Mouse (Mus musculus): ENCODE data around the gene Tmem147.

The Tmem147 gene

DNA sequence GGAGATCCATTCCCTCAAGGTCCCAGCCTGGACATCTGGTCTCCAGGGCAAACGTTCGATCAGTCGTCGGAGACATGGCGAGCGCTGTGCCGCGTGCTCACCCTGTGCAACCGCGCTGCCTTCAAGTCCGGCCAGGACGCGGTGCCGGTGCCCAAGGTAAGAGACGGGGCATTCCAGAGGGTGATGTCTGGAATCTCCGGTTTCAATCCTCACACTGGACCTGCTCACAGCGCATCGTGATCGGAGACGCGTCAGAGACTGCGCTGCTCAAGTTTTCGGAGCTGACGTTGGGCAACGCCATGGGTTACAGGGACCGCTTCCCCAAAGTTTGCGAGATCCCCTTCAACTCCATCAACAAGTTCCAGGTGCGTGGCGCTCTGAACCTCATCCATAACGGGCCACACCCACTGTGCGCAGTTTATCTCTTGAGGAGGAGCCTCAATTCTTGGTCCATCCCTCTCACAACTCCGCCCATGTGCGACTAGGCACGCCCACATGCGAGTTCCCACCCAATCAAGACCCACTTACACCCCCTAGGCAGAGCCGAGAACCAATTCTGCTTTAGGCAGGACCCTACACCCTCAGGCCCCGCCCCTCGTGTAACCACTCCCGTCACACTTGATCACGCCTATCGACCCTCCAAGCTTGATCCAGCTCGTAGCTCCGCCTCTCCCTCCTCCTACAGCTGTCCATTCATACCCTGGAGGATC is 12.2 kb downstream of the Tmem147 start:
- H3K36me3 ChIP-seq (ENCODE audit: insufficient read depth, low read length) = no peaks in the 10 kb centered on the region
- peaks cover 68% of the 10 kb centered on the region for H3K27me3 ChIP-seq (ENCODE audit: insufficient read depth, low read length)
- TF ChIP-seq POU5F1 (IDR thresholded peaks at IDR 0.05; ENCODE audit: borderline replicate concordance, low read length) (no peak), CTCF (conservative IDR thresholded peaks at IDR 0.05; ENCODE audit: low read length) (no peak), NANOG (IDR thresholded peaks at IDR 0.05; ENCODE audit: borderline replicate concordance, low read length) (no peak)
- peaks cover 31% of the 10 kb centered on the region for H3K4me1 ChIP-seq (replicated peaks; ENCODE audit: low read depth, low read length)
- no peaks in the 10 kb centered on the region for H3K9me3 ChIP-seq (ENCODE audit: low read length)
- H3K4me3 ChIP-seq (replicated peaks; ENCODE audit: low read length) = peak overlapping the region; percentile 83

DNA sequence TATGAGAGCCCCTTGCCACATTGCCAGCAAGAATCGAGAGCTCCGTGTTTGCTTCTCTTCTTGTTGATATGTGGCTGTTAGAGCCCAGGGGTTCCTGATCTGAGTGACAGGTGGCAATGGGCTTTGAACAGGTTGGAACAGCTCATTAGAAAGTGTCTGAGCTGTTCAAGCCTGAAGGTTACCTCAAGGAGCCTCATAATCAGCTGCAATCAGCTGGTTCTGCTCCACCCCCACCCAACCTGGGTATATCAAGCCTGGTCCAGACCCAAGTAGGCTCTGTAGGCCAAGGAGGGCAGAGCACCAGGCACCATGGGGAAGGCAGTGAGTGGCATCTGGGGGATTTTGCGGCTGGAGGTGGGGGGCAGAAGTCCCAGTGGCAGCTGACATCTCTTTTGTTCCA is 17.4 kb downstream of the Tmem147 start, which contains the start of gene Atp4a:
Gene Atp4a (plus strand): TSS at position 268 of the 400 bp plus-strand sequence.
- Histone ChIP-seq H3K9me3 (ENCODE audit: low read length) (no peaks in the 10 kb centered on the region), H3K27me3 (ENCODE audit: insufficient read depth, low read length) (peaks cover 65% of the 10 kb centered on the region), H3K36me3 (ENCODE audit: insufficient read depth, low read length) (no peaks in the 10 kb centered on the region), H3K4me3 (replicated peaks; ENCODE audit: low read length) (no peak within 1 kb of the TSS), H3K4me1 (replicated peaks; ENCODE audit: low read depth, low read length) (peaks cover 24% of the 10 kb centered on the region)
- TF ChIP-seq NANOG (IDR thresholded peaks at IDR 0.05; ENCODE audit: borderline replicate concordance, low read length) (no peak), POU5F1 (IDR thresholded peaks at IDR 0.05; ENCODE audit: borderline replicate concordance, low read length) (no peak), CTCF (conservative IDR thresholded peaks at IDR 0.05; ENCODE audit: low read length) (no peak)

DNA sequence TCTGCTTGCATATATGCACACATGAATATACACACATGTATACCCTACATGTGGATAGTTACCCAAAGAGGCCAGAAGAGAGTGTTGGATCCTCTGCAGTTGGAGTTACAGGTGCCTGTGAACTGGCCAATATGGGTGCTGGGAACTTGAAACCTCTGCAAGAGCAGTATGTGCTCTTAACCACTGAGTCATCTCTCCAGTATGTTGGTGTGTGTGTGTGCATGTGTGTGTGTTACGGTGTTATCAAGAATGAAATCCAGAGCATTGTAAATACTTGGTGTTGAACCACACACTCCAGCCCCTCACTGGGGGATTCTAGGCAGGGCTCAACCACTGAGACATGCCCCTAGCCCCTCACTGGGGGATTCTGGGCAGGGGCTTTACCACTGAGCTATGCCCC is 21.9 kb downstream of the Tmem147 start:
- peaks cover 25% of the 10 kb centered on the region for H3K27me3 ChIP-seq (ENCODE audit: insufficient read depth, low read length)
- TF ChIP-seq CTCF (conservative IDR thresholded peaks at IDR 0.05; ENCODE audit: low read length) (no peak), POU5F1 (IDR thresholded peaks at IDR 0.05; ENCODE audit: borderline replicate concordance, low read length) (no peak), NANOG (IDR thresholded peaks at IDR 0.05; ENCODE audit: borderline replicate concordance, low read length) (no peak)
- no peaks in the 10 kb centered on the region for H3K36me3 ChIP-seq (ENCODE audit: insufficient read depth, low read length)
- H3K4me1 ChIP-seq (replicated peaks; ENCODE audit: low read depth, low read length) = peaks cover 5% of the 10 kb centered on the region; the same call in 1 of the 2 replicates
- H3K4me3 ChIP-seq (replicated peaks; ENCODE audit: low read length) = no peak overlapping the region
- H3K9me3 ChIP-seq (ENCODE audit: low read length) = no peaks in the 10 kb centered on the region

DNA sequence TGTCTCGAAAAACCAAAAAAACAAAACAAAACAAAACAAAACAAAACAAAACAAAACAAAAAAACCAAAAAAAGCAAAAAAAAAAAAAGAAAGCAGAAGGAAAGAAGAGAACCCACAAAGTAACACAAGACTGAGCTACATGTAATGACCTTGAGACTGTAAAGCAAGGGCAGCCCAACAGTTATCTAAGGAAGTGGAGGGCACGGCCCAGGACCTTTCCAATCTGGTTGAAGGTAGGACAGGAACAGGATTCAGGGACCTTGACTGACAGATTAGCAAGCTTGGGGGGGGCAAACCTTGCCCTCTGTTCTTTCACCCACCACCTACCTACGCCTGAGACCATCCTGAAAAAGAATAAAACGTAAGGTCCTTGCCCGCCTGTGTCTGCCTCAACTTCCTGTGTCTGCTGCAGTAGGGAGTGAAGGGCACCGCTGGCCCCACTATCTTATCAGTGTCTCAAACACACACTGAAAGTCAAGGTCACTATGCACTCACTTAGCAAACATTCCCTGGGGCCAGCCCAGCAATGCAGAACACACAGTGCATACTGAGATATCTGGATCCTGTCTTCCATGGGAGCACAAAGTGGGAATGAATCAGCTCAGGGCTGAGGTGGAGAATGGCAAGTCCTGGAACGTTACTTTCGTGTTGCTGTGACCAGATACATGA is 23.0 kb downstream of the Tmem147 start:
- Histone ChIP-seq H3K4me1 (replicated peaks; ENCODE audit: low read depth, low read length) (no peaks in the 10 kb centered on the region), H3K4me3 (replicated peaks; ENCODE audit: low read length) (no peak overlapping the region), H3K9me3 (ENCODE audit: low read length) (no peaks in the 10 kb centered on the region), H3K36me3 (ENCODE audit: insufficient read depth, low read length) (no peaks in the 10 kb centered on the region), H3K27me3 (ENCODE audit: insufficient read depth, low read length) (peaks cover 15% of the 10 kb centered on the region)
- TF ChIP-seq CTCF (conservative IDR thresholded peaks at IDR 0.05; ENCODE audit: low read length) = no peak
- no peak for TF ChIP-seq NANOG (IDR thresholded peaks at IDR 0.05; ENCODE audit: borderline replicate concordance, low read length)
- no peak for TF ChIP-seq POU5F1 (IDR thresholded peaks at IDR 0.05; ENCODE audit: borderline replicate concordance, low read length)

DNA sequence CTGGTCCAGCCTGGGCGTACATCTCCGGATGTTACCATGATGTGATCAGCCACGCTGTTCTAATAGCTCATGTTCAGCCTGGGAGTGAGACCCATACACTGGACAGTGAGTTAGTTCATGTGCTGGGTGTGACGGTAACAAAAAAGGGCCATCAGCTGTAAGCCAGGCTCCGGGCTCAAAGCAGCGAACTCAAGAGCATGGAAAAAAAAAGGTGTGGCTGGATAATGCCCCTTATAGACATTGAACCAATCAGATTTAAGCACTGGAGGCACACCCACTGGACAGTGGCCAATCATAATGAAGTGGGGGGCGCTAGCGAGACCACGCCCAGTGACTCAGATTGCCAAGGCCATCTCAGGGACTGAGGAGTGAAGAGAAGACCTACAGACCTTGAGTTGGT is 30.8 kb downstream of the Tmem147 start, which contains the start of gene 2200002J24Rik:
Gene 2200002J24Rik (plus strand): TSS at position 338 of the 400 bp plus-strand sequence.
- Histone ChIP-seq H3K4me3 (replicated peaks; ENCODE audit: low read length) (no peak within 1 kb of the TSS), H3K9me3 (ENCODE audit: low read length) (no peaks in the 10 kb centered on the region), H3K36me3 (ENCODE audit: insufficient read depth, low read length) (no peaks in the 10 kb centered on the region), H3K27me3 (ENCODE audit: insufficient read depth, low read length) (peaks cover 10% of the 10 kb centered on the region; the same call in 1 of the 2 replicates), H3K4me1 (replicated peaks; ENCODE audit: low read depth, low read length) (peaks cover 4% of the 10 kb centered on the region)
- TF ChIP-seq NANOG (IDR thresholded peaks at IDR 0.05; ENCODE audit: borderline replicate concordance, low read length) = no peak

DNA sequence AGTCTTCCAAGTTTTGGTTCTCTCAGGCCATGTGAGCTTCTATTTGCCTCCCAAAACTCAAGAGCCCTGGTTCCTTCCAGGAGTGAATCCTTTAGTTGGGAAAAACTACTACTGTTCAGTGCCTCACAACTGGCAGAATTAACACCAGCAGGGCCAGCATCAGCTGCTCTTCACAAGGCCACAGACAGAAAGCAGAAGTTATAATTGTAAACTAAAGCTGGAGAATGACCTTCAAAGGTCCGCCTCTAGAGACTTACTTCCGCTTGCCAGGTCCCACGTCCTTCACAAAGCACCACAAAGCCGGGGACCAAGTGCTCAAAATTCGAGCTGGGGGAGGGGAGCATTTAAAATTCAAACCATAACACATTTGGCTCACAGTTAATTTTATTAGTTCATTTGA is 31.2 kb downstream of the Tmem147 start:
- Histone ChIP-seq H3K4me1 (replicated peaks; ENCODE audit: low read depth, low read length) (peaks cover 4% of the 10 kb centered on the region), H3K4me3 (replicated peaks; ENCODE audit: low read length) (no peak overlapping the region), H3K9me3 (ENCODE audit: low read length) (no peaks in the 10 kb centered on the region), H3K27me3 (ENCODE audit: insufficient read depth, low read length) (peaks cover 10% of the 10 kb centered on the region; the same call in 1 of the 2 replicates), H3K36me3 (ENCODE audit: insufficient read depth, low read length) (no peaks in the 10 kb centered on the region)
- TF ChIP-seq NANOG (IDR thresholded peaks at IDR 0.05; ENCODE audit: borderline replicate concordance, low read length) (no peak), CTCF (conservative IDR thresholded peaks at IDR 0.05; ENCODE audit: low read length) (no peak), POU5F1 (IDR thresholded peaks at IDR 0.05; ENCODE audit: borderline replicate concordance, low read length) (no peak)

DNA sequence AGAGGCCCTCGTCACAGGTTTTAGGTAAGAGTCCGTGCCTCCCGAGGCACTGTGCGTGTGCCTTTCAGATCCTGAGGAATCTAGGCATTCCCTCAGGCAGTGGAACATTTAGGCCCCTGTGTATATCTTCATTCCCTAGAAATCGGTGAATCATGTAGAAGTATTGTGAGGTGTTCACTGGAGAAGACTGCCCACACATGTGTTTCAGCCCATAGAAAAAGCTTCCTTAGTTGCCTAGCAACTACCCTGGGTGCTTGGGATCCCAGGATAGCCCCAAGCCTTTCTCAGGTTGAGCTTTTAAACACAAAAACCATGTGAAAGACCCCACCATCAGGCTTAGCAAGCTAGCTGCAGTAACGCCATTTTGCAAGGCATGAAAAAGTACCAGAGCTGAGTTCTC is 41.0 kb downstream of the Tmem147 start:
- TF ChIP-seq POU5F1 (IDR thresholded peaks at IDR 0.05; ENCODE audit: borderline replicate concordance, low read length) (no peak), CTCF (conservative IDR thresholded peaks at IDR 0.05; ENCODE audit: low read length) (no peak), NANOG (IDR thresholded peaks at IDR 0.05; ENCODE audit: borderline replicate concordance, low read length) (no peak)
- H3K4me1 ChIP-seq (replicated peaks; ENCODE audit: low read depth, low read length) = no peaks in the 10 kb centered on the region
- peaks cover 6% of the 10 kb centered on the region for H3K27me3 ChIP-seq (ENCODE audit: insufficient read depth, low read length)
- H3K36me3 ChIP-seq (ENCODE audit: insufficient read depth, low read length) = no peaks in the 10 kb centered on the region
- H3K4me3 ChIP-seq (replicated peaks; ENCODE audit: low read length) = no peak overlapping the region
- H3K9me3 ChIP-seq (ENCODE audit: low read length) = no peaks in the 10 kb centered on the region

DNA sequence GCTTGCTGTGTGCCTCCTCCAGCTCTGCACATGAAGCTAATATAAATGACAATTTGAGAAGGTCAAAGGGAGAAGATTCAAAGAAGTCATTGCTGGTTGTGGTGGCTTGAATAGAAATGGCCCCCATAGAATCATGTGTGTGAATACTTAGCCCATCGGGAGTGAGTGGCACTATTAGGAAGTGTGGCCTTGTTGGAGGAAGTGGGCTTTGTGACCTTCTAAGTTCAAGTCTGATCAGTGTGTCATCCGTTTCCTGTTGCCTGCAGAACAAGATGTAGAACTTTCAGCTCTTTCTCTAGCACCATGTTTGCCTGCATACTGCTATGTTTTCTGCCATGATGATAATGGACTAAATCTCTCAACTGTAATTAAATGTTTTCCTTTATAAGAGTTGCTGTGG is 45.9 kb downstream of the Tmem147 start:
- Histone ChIP-seq H3K4me3 (replicated peaks; ENCODE audit: low read length) (no peak overlapping the region), H3K9me3 (ENCODE audit: low read length) (no peaks in the 10 kb centered on the region), H3K4me1 (replicated peaks; ENCODE audit: low read depth, low read length) (no peaks in the 10 kb centered on the region), H3K36me3 (ENCODE audit: insufficient read depth, low read length) (no peaks in the 10 kb centered on the region), H3K27me3 (ENCODE audit: insufficient read depth, low read length) (peaks cover 8% of the 10 kb centered on the region)
- TF ChIP-seq NANOG (IDR thresholded peaks at IDR 0.05; ENCODE audit: borderline replicate concordance, low read length) (no peak), POU5F1 (IDR thresholded peaks at IDR 0.05; ENCODE audit: borderline replicate concordance, low read length) (no peak), CTCF (conservative IDR thresholded peaks at IDR 0.05; ENCODE audit: low read length) (no peak)
